Mouse (Mus musculus) heart, embryonic 16.5 days (tissue): ENCODE results near the gene Irf2. TPM values are rescaled to one million over a fixed set of nuclear protein-coding genes. Genes with fewer than 3 reads are reported as not detected.

Source experiments
- ATAC-seq: fragments of 200-750 bp; cut with Nextera tagmentation; replicated peaks from 2 replicates; pipeline ENCODE4 v1.8.0; 2017; ENCODE audit warnings: moderate number of reproducible peaks; ENCODE audit not compliant: insufficient read depth, low FRiP score; ENCODE audit errors: extremely low read depth
- H3K27ac ChIP-seq: fragments of 300-500 bp; sonication (generic); 2 replicates; pipeline ENCODE4 v1.5.1; 2014; ENCODE audit warnings: mild to moderate bottlenecking, low read length, control low read depth, moderate library complexity
- H3K27me3 ChIP-seq: fragments of 300-500 bp; sonication (generic); 2 replicates; pipeline ENCODE4 v1.6.1; 2014; ENCODE audit warnings: low read length, mixed read lengths; ENCODE audit not compliant: control insufficient read depth, insufficient read depth
- H3K36me3 ChIP-seq: fragments of 300-500 bp; sonication (generic); 2 replicates; pipeline ENCODE4 v1.6.1; 2014; ENCODE audit not compliant: control insufficient read depth, insufficient read depth
- H3K4me1 ChIP-seq: fragments of 300-500 bp; sonication (generic); 2 replicates; pipeline ENCODE4 v1.6.1; 2014; ENCODE audit warnings: low read length, mixed read lengths; ENCODE audit not compliant: control insufficient read depth, insufficient read depth
- H3K4me2 ChIP-seq: fragments of 300-500 bp; sonication (generic); 2 replicates; pipeline ENCODE4 v1.6.1; 2014; ENCODE audit warnings: low read depth, mild to moderate bottlenecking, control low read depth, low read length
- H3K4me3 ChIP-seq: fragments of 300-500 bp; sonication (generic); 2 replicates; pipeline ENCODE4 v1.5.1; 2014; ENCODE audit warnings: mild to moderate bottlenecking, control low read depth, low read length
- H3K9ac ChIP-seq: fragments of 300-500 bp; sonication (generic); 2 replicates; pipeline ENCODE4 v1.6.1; 2014; ENCODE audit warnings: low read length, control low read depth
- H3K9me3 ChIP-seq: fragments of 300-500 bp; sonication (generic); replicated peaks from 2 replicates; pipeline ENCODE4 v1.6.1; 2016; ENCODE audit warnings: low read length; ENCODE audit not compliant: control insufficient read depth
- WGBS: fragments of 180-500 bp; shearing (Covaris S2); extraction: QIAGEN DNeasy Blood & Tissue Kit; methylation state at CpG from one replicate; pipeline ENCODE4 v1.1.7; 2014; 5-methylcytosine and 5-hydroxymethylcytosine counted together
- polyA plus RNA-seq: library from polyadenylated mRNA; unstranded; fragments of >200 nt; fragmentation: Nextera tagmentation; extraction: Ambion mirVana; gene quantifications from 2 replicates; pipeline ENCODE4 v1.2.1, GENCODE M21; 2015

Gene Irf2
- polyA plus RNA-seq, 1 experiment from 2014 or later = 22.5 TPM

GRCm38 (mm10) chr8:46844371-46844973 lies 104.9 kb downstream of the Irf2 start:
- ATAC-seq = no peak
- Histone ChIP-seq H3K4me2 (peak overlapping the region; percentile 28), H3K27me3 (no peaks in the 10 kb centered on the region), H3K9ac (no peak overlapping the region), H3K9me3 (no peaks in the 10 kb centered on the region), H3K36me3 (peaks cover 16% of the 10 kb centered on the region), H3K27ac (peak overlapping the region; percentile 85), H3K4me3 (no peak overlapping the region), H3K4me1 (peaks cover 22% of the 10 kb centered on the region; the same call in 1 of the 2 replicates)
- 40% methylated on average over 3 of the region's 3 CpGs for WGBS

- 59% methylated on average over 7 of the region's 7 CpGs for WGBS
Measured at GRCm38 (mm10) chr8:46844974-46845774, 105.6 kb downstream of the Irf2 start.

GRCm38 (mm10) chr8:46845891-46846290 lies 106.4 kb downstream of the Irf2 start:
- Histone ChIP-seq H3K27me3 (no peaks in the 10 kb centered on the region), H3K4me2 (no peak overlapping the region), H3K9ac (no peak overlapping the region), H3K27ac (peak overlapping the region; percentile 85), H3K9me3 (no peaks in the 10 kb centered on the region), H3K36me3 (peaks cover 11% of the 10 kb centered on the region; the same call in 1 of the 2 replicates), H3K4me1 (peaks cover 32% of the 10 kb centered on the region), H3K4me3 (no peak overlapping the region)
- ATAC-seq = no peak
- 73% methylated on average over 9 of the region's 9 CpGs for WGBS

More at GRCm38 (mm10) chr8:46844974-46845774, 105.6 kb downstream of the Irf2 start:
- Histone ChIP-seq H3K4me1 (peaks cover 26% of the 10 kb centered on the region), H3K9me3 (no peaks in the 10 kb centered on the region), H3K4me2 (peak overlapping the region; percentile 28), H3K9ac (no peak overlapping the region), H3K27ac (peak overlapping the region; percentile 85), H3K36me3 (peaks cover 15% of the 10 kb centered on the region), H3K27me3 (no peaks in the 10 kb centered on the region), H3K4me3 (no peak overlapping the region)
- peak; percentile 74 for ATAC-seq

GRCm38 (mm10) chr8:46846893-46847292 lies 107.4 kb downstream of the Irf2 start:
- Histone ChIP-seq H3K9ac (no peak overlapping the region), H3K27ac (no peak overlapping the region), H3K9me3 (no peaks in the 10 kb centered on the region), H3K4me2 (no peak overlapping the region), H3K4me1 (peaks cover 32% of the 10 kb centered on the region), H3K4me3 (no peak overlapping the region), H3K36me3 (peaks cover 11% of the 10 kb centered on the region; the same call in 1 of the 2 replicates), H3K27me3 (no peaks in the 10 kb centered on the region)
- 97% methylated on average over 5 of the region's 5 CpGs for WGBS
- ATAC-seq = no peak

- Histone ChIP-seq H3K4me3 (no peak overlapping the region), H3K9me3 (no peaks in the 10 kb centered on the region), H3K36me3 (peaks cover 11% of the 10 kb centered on the region; the same call in 1 of the 2 replicates), H3K27me3 (no peaks in the 10 kb centered on the region), H3K4me2 (no peak overlapping the region), H3K27ac (no peak overlapping the region), H3K4me1 (peaks cover 32% of the 10 kb centered on the region), H3K9ac (no peak overlapping the region)
- ATAC-seq = no peak
- WGBS = 92% methylated on average over 6 of the region's 6 CpGs
Measured at GRCm38 (mm10) chr8:46848011-46848641, 108.6 kb downstream of the Irf2 start.

GRCm38 (mm10) chr8:46848931-46849330 lies 109.4 kb downstream of the Irf2 start:
- H3K9me3 ChIP-seq = no peaks in the 10 kb centered on the region
- WGBS = 71% methylated on average over 6 of the region's 6 CpGs
- no peak overlapping the region for H3K9ac ChIP-seq
- no peak for ATAC-seq
- peaks cover 27% of the 10 kb centered on the region for H3K4me1 ChIP-seq
- peaks cover 11% of the 10 kb centered on the region; the same call in 1 of the 2 replicates for H3K36me3 ChIP-seq
- H3K4me3 ChIP-seq = no peak overlapping the region
- no peaks in the 10 kb centered on the region for H3K27me3 ChIP-seq
- no peak overlapping the region for H3K4me2 ChIP-seq
- H3K27ac ChIP-seq = no peak overlapping the region

- H3K27ac ChIP-seq = no peak overlapping the region
- H3K4me2 ChIP-seq = no peak overlapping the region
- no peak overlapping the region for H3K9ac ChIP-seq
- no peaks in the 10 kb centered on the region for H3K27me3 ChIP-seq
- ATAC-seq = no peak
- WGBS = 38% methylated on average over 2 of the region's 2 CpGs
- no peaks in the 10 kb centered on the region for H3K9me3 ChIP-seq
- H3K4me1 ChIP-seq = peaks cover 22% of the 10 kb centered on the region
- H3K4me3 ChIP-seq = no peak overlapping the region
- H3K36me3 ChIP-seq = peaks cover 11% of the 10 kb centered on the region; the same call in 1 of the 2 replicates
Measured at GRCm38 (mm10) chr8:46849458-46849857, 109.9 kb downstream of the Irf2 start.

GRCm38 (mm10) chr8:46850258-46850897 lies 110.8 kb downstream of the Irf2 start:
- H3K9ac ChIP-seq = no peak overlapping the region
- ATAC-seq = no peak

More at GRCm38 (mm10) chr8:46850258-46850897, 110.8 kb downstream of the Irf2 start:
- Histone ChIP-seq H3K36me3 (peaks cover 11% of the 10 kb centered on the region; the same call in 1 of the 2 replicates), H3K4me3 (no peak overlapping the region), H3K27ac (no peak overlapping the region; the same call in 1 of the 2 replicates), H3K4me1 (peaks cover 16% of the 10 kb centered on the region), H3K27me3 (no peaks in the 10 kb centered on the region), H3K9me3 (no peaks in the 10 kb centered on the region), H3K4me2 (no peak overlapping the region)
- WGBS = 68% methylated on average over 6 of the region's 6 CpGs
